Mouse (Mus musculus) kidney, embryonic 15.5 days (tissue): ENCODE data around the gene Tmem260. TPM values are rescaled to one million over a fixed set of nuclear protein-coding genes. Genes with fewer than 3 reads are reported as not detected.

ENCODE experiments used
- ATAC-seq: fragments of 200-750 bp; cut with Nextera tagmentation; replicated peaks from 2 replicates; pipeline ENCODE4 v1.8.0; 2017; ENCODE audit warnings: moderate TSS enrichment; ENCODE audit not compliant: low FRiP score
- H3K27ac ChIP-seq: fragments of 300-500 bp; sonication (generic); 2 replicates; pipeline ENCODE4 v1.5.1; 2015; ENCODE audit warnings: mild to moderate bottlenecking, inconsistent platforms
- H3K27me3 ChIP-seq: fragments of 300-500 bp; sonication (generic); 2 replicates; pipeline ENCODE4 v1.6.1; 2015; ENCODE audit warnings: inconsistent platforms
- H3K36me3 ChIP-seq: fragments of 300-500 bp; sonication (generic); 2 replicates; pipeline ENCODE4 v1.6.1; 2015; ENCODE audit warnings: inconsistent platforms
- H3K4me1 ChIP-seq: fragments of 300-500 bp; sonication (generic); 2 replicates; pipeline ENCODE4 v1.6.1; 2015; ENCODE audit warnings: inconsistent platforms
- H3K4me2 ChIP-seq: fragments of 300-500 bp; sonication (generic); 2 replicates; pipeline ENCODE4 v1.6.1; 2015; ENCODE audit warnings: moderate library complexity, mild to moderate bottlenecking, inconsistent platforms
- H3K4me3 ChIP-seq: fragments of 300-500 bp; sonication (generic); replicated peaks from 2 replicates; pipeline ENCODE4 v1.5.1; 2015; ENCODE audit warnings: mild to moderate bottlenecking, inconsistent platforms
- H3K9ac ChIP-seq: fragments of 300-500 bp; sonication (generic); 2 replicates; pipeline ENCODE4 v1.6.1; 2015; ENCODE audit warnings: mild to moderate bottlenecking, inconsistent platforms
- H3K9me3 ChIP-seq: fragments of 300-500 bp; sonication (generic); replicated peaks from 2 replicates; pipeline ENCODE4 v1.6.1; 2016; ENCODE audit warnings: inconsistent platforms
- WGBS: fragments of 180-500 bp; shearing (Covaris S2); methylation state at CpG from one replicate; pipeline ENCODE4 v1.1.7; 2015; ENCODE audit warnings: mixed read lengths; 5-methylcytosine and 5-hydroxymethylcytosine counted together
- polyA plus RNA-seq: library from polyadenylated mRNA; unstranded; fragments of >200 nt; fragmentation: Nextera tagmentation; extraction: Ambion mirVana; gene quantifications from 2 replicates; pipeline ENCODE4 v1.2.1, GENCODE M21; 2015

The Tmem260 gene
- polyA plus RNA-seq, 1 experiment from 2014 or later, result 20.4 TPM

DNA sequence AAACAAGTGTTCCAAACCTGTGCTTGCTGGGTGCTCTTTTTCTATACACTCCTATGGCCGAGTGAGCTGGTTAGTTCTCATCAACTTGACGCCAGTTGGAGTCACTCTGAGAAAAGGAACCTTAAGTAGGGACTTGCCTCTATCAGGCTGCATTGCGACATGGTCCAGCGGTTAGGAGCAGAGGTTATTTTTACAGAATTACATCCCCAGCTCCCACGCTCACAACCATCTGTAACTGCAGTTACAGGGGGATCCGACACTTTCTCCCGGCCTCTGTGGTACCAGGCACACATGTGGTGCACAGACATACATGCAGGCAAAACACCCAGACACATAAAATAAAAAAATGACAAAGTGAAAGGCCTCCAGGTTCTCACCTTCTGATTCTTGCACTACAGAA, 120.7 kb downstream of the Tmem260 start:
- peak; percentile 71; the same call in 1 of the 2 replicates for ATAC-seq
- peaks cover 36% of the 10 kb centered on the region for H3K4me1 ChIP-seq
- no peaks in the 10 kb centered on the region for H3K36me3 ChIP-seq
- WGBS, result 26% methylated on average over 7 of the region's 7 CpGs
- no peaks in the 10 kb centered on the region for H3K27me3 ChIP-seq
- H3K4me3 ChIP-seq, result no peak overlapping the region
- no peak overlapping the region for H3K4me2 ChIP-seq
- H3K9me3 ChIP-seq, result no peaks in the 10 kb centered on the region
- no peak overlapping the region for H3K9ac ChIP-seq
- H3K27ac ChIP-seq, result no peak overlapping the region

Other genes starting within 250 kb of the Tmem260 start
- not detected in 2 replicates for gene Otx2, start 227.7 kb downstream of the Tmem260 start, polyA plus RNA-seq